Comparison of ENCODE assay signal across 20 mouse cellular contexts in the genomic region with DNA sequence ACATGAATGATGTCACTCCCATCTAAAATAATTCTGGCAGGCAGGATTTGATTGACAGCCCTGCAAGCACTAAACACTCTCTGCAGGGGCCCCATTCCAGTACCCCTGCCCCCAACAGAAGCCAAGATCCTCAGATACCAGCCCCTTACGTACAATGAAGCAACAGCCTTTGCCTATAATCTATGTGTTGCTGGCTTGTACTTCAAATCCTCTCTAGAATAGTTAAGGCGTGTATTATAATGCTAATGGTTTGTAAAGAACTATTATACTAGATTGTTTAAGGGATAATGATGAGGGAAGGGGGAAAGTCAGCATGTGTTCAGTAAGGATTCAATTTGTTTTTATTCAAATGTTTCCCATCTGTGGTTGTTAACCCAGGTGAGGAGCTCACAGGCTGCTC.
A peak's percentile ranks its signal among the peaks of the same experiment; 100 is the strongest.
DNase-seq lines count a peak whose midpoint lies in the region; ATAC-seq lines count a peak whose summit lies in the region.
"Had no signal": no experiment of that assay in that cellular context is flagged by ENCODE, and none has a peak within 500 bp of the region (broad histone marks: within the 10 kb centered on the region; RNA-seq: fewer than 3 reads in every experiment).

No protein-coding gene starts in this region.

- peak; percentile 76 for ATAC-seq in midbrain, embryonic 12.5 days (ENCODE audit: low FRiP score, low read depth)
- peak; percentile 81 for ATAC-seq in forebrain, embryonic 13.5 days
- ATAC-seq in liver, embryonic 11.5 days (replicated peaks; ENCODE audit: low FRiP score): no peak
- ATAC-seq: liver, postnatal 0 days; Patski had no signal

- no peak overlapping the region for H3K27ac ChIP-seq in midbrain, embryonic 12.5 days (replicated peaks)
- H3K27ac ChIP-seq in midbrain, embryonic 10.5 days (replicated peaks): no peak overlapping the region
- H3K27ac ChIP-seq in forebrain, embryonic 13.5 days: peak overlapping the region; percentile 63
- no peak overlapping the region for H3K27ac ChIP-seq in liver, embryonic 11.5 days (ENCODE audit: low read depth, low read length)
- H3K27ac ChIP-seq: layer of hippocampus, adult 2 months; limb, embryonic 15.5 days; neural tube, embryonic 12.5 days had no signal

- WGBS in midbrain, embryonic 12.5 days: 9% methylated on average over 2 of the region's 2 CpGs
- WGBS in midbrain, embryonic 10.5 days: 31% methylated on average over 2 of the region's 2 CpGs
- 3% methylated on average over 2 of the region's 2 CpGs for WGBS in forebrain, embryonic 13.5 days
- WGBS in liver, embryonic 11.5 days: 58% methylated on average over 2 of the region's 2 CpGs

- no peak overlapping the region for H3K9ac ChIP-seq in midbrain, embryonic 12.5 days (replicated peaks)
- H3K9ac ChIP-seq in forebrain, embryonic 13.5 days: no peak overlapping the region
- H3K9ac ChIP-seq in liver, embryonic 11.5 days (ENCODE audit: low read depth, low read length): no peak overlapping the region
- H3K9ac ChIP-seq: limb, embryonic 15.5 days; liver, postnatal 0 days; neural tube, embryonic 12.5 days had no signal

- H3K4me1 ChIP-seq in midbrain, embryonic 12.5 days: peaks cover 16% of the 10 kb centered on the region
- peaks cover 21% of the 10 kb centered on the region for H3K4me1 ChIP-seq in midbrain, embryonic 10.5 days
- H3K4me1 ChIP-seq in forebrain, embryonic 13.5 days: peaks cover 39% of the 10 kb centered on the region
- H3K4me1 ChIP-seq in liver, embryonic 11.5 days (replicated peaks; ENCODE audit: control insufficient read depth, insufficient read depth, low read length): no peaks in the 10 kb centered on the region

- H3K4me3 ChIP-seq in midbrain, embryonic 12.5 days: no peak overlapping the region
- H3K4me3 ChIP-seq in midbrain, embryonic 10.5 days: no peak overlapping the region
- H3K4me3 ChIP-seq in forebrain, embryonic 13.5 days: no peak overlapping the region
- H3K4me3 ChIP-seq in liver, embryonic 11.5 days (ENCODE audit: low read depth, low read length): no peak overlapping the region
- H3K4me3 ChIP-seq: layer of hippocampus, adult 2 months; limb, embryonic 15.5 days; neural tube, embryonic 12.5 days had no signal

- H3K9me3 ChIP-seq in midbrain, embryonic 12.5 days: no peaks in the 10 kb centered on the region
- no peaks in the 10 kb centered on the region for H3K9me3 ChIP-seq in midbrain, embryonic 10.5 days (replicated peaks)
- H3K9me3 ChIP-seq in forebrain, embryonic 13.5 days (replicated peaks): no peaks in the 10 kb centered on the region
- H3K9me3 ChIP-seq in liver, embryonic 11.5 days (ENCODE audit: control insufficient read depth, low read length): no peaks in the 10 kb centered on the region
- H3K9me3 ChIP-seq: limb, embryonic 15.5 days; neural tube, embryonic 12.5 days had no signal

- H3K27me3 ChIP-seq in midbrain, embryonic 12.5 days: peaks cover 7% of the 10 kb centered on the region; the same call in 1 of the 2 replicates
- H3K27me3 ChIP-seq in midbrain, embryonic 10.5 days (ENCODE audit: low read depth, poor library complexity, severe bottlenecking): no peaks in the 10 kb centered on the region
- no peaks in the 10 kb centered on the region for H3K27me3 ChIP-seq in forebrain, embryonic 13.5 days
- H3K27me3 ChIP-seq in liver, embryonic 11.5 days (replicated peaks; ENCODE audit: control insufficient read depth, insufficient read depth, low read length): no peaks in the 10 kb centered on the region
- H3K27me3 ChIP-seq: limb, embryonic 15.5 days; neural tube, embryonic 12.5 days; Patski had no signal

- no peak for DNase-seq in midbrain, embryonic 10.5 days (ENCODE audit: low spot score)
- peak; percentile 13 for DNase-seq in WW6 (ENCODE audit: low read depth, low spot score)
- no peak for DNase-seq in Muller cell, postnatal 12 days (ENCODE audit: inconsistent ontology term)
- DNase-seq in thymus, postnatal 14 days: no peak
- DNase-seq in liver, embryonic 11.5 days (ENCODE audit: low spot score): no peak
- DNase-seq: B cell, adult 2 months; cerebellum, adult 2 months; cerebellum, postnatal 36 days; gastrocnemius, postnatal 10 days; kidney, adult 8-10 months; kidney, postnatal 14 days; liver, postnatal 0 days; lung, postnatal 10 days; thymus, adult 18-20 months had no signal

- H3K36me3 ChIP-seq in midbrain, embryonic 12.5 days: no peaks in the 10 kb centered on the region
- H3K36me3 ChIP-seq in midbrain, embryonic 10.5 days: no peaks in the 10 kb centered on the region
- H3K36me3 ChIP-seq in forebrain, embryonic 13.5 days (ENCODE audit: poor library complexity, severe bottlenecking): no peaks in the 10 kb centered on the region
- H3K36me3 ChIP-seq in liver, embryonic 11.5 days (ENCODE audit: control insufficient read depth, insufficient read depth, low read length): no peaks in the 10 kb centered on the region
- H3K36me3 ChIP-seq: limb, embryonic 15.5 days; neural tube, embryonic 12.5 days had no signal

- H3K4me2 ChIP-seq in midbrain, embryonic 12.5 days (replicated peaks): no peak overlapping the region
- no peak overlapping the region for H3K4me2 ChIP-seq in forebrain, embryonic 13.5 days
- no peak overlapping the region for H3K4me2 ChIP-seq in liver, embryonic 11.5 days
- H3K4me2 ChIP-seq: limb, embryonic 15.5 days; neural tube, embryonic 12.5 days had no signal
